Mouse (Mus musculus) CH12.LX (cell line): ENCODE data around the gene Vmac. TPM values are rescaled to one million over a fixed set of nuclear protein-coding genes. Genes with fewer than 3 reads are reported as not detected.

Experiments used
- DNase-seq: peaks from one replicate; pipeline ENCODE4 v3.0.0-alpha.2; 2013; ENCODE audit errors: extremely low read depth
- H3K27ac ChIP-seq: 2 replicates; pipeline ENCODE4 v1.5.1; 2012; ENCODE audit warnings: low read depth, mild to moderate bottlenecking, control low read depth, moderate library complexity; ENCODE audit not compliant: insufficient read depth
- H3K27me3 ChIP-seq: replicated peaks from 2 replicates; pipeline ENCODE3; 2012; ENCODE audit warnings: inconsistent platforms
- H3K36me3 ChIP-seq, 2 experiments: replicated peaks in 1 of 2; 2 replicates each; pipeline versions ENCODE3 to v1.6.1; 2012; ENCODE audit warnings: inconsistent platforms in 1 of 2, low read length in 1 of 2, mild to moderate bottlenecking in 1 of 2, mixed read lengths in 1 of 2, moderate library complexity in 1 of 2; ENCODE audit not compliant: control insufficient read depth in 1 of 2, insufficient read depth in 1 of 2
- H3K4me1 ChIP-seq, 2 experiments: 2 replicates each; pipeline ENCODE4 v1.6.1; 2012; ENCODE audit warnings: inconsistent platforms in 1 of 2, moderate library complexity in 1 of 2; ENCODE audit not compliant: insufficient read depth in 2 of 2, control insufficient read depth in 1 of 2
- H3K4me2 ChIP-seq: 2 replicates; pipeline ENCODE4 v1.6.1; 2012; ENCODE audit warnings: low read depth, mild to moderate bottlenecking, control low read depth; ENCODE audit not compliant: poor library complexity, insufficient read depth, severe bottlenecking
- H3K4me3 ChIP-seq, 3 experiments: fragments of 150-350 bp in 1 of 3; sonication (generic) in 1 of 3; replicated peaks in 1 of 3; 2 replicates each; pipeline versions ENCODE3 to v1.5.1; 2011 to 2012; ENCODE audit warnings: low read depth in 2 of 3, low read length in 2 of 3, mild to moderate bottlenecking in 2 of 3, moderate library complexity in 2 of 3, control low read depth in 1 of 3, improper control_type of control experiment in 1 of 3, inconsistent platforms in 1 of 3, mixed read lengths in 1 of 3; ENCODE audit not compliant: poor library complexity in 1 of 3
- H3K79me2 ChIP-seq: replicated peaks from 2 replicates; pipeline ENCODE4 v1.6.1; 2012; ENCODE audit warnings: mild to moderate bottlenecking, moderate library complexity; ENCODE audit not compliant: control insufficient read depth, poor library complexity, insufficient read depth, severe bottlenecking; ENCODE audit errors: extremely low read depth
- H3K9ac ChIP-seq: 2 replicates; pipeline ENCODE4 v1.6.1; 2012; ENCODE audit warnings: low read depth, mild to moderate bottlenecking, control low read depth, moderate library complexity; ENCODE audit not compliant: insufficient read depth
- H3K9me3 ChIP-seq: replicated peaks from 2 replicates; pipeline ENCODE3; 2012; ENCODE audit warnings: low read length, inconsistent platforms, mixed read lengths
- BHLHE40 ChIP-seq: IDR thresholded peaks from 2 replicates; pipeline ENCODE4 v1.6.1; 2011; ENCODE audit warnings: mild to moderate bottlenecking, low read depth, low read length, improper control_type of control experiment
- CHD1 ChIP-seq: IDR thresholded peaks from 2 replicates; pipeline ENCODE4 v1.6.1; 2012; ENCODE audit warnings: low read depth, low read length, improper control_type of control experiment, inconsistent platforms
- CHD2 ChIP-seq: IDR thresholded peaks from 2 replicates; pipeline ENCODE4 v1.6.1; 2011; ENCODE audit warnings: low read length, improper control_type of control experiment
- CTCF ChIP-seq, 2 experiments: IDR thresholded peaks in 1 of 2; conservative IDR thresholded peaks in 1 of 2; 2 replicates each; pipeline ENCODE4 v1.5.1; 2011 to 2012; ENCODE audit warnings: low read depth in 2 of 2, low read length in 2 of 2, improper control_type of control experiment in 1 of 2, inconsistent platforms in 1 of 2, mild to moderate bottlenecking in 1 of 2, moderate library complexity in 1 of 2
- E2F4 ChIP-seq: IDR thresholded peaks from 2 replicates; pipeline ENCODE4 v1.6.1; 2011; ENCODE audit warnings: low read depth, low read length, improper control_type of control experiment; ENCODE audit not compliant: insufficient replicate concordance
- ELF1 ChIP-seq: IDR thresholded peaks from 2 replicates; pipeline ENCODE4 v1.6.1; 2014; ENCODE audit warnings: low read depth, mild to moderate bottlenecking, inconsistent platforms, low read length, improper control_type of control experiment
- EP300 ChIP-seq: IDR thresholded peaks from 2 replicates; pipeline ENCODE4 v1.6.1; 2011; ENCODE audit warnings: low read length, improper control_type of control experiment
- ETS1 ChIP-seq: conservative IDR thresholded peaks from 2 replicates; pipeline ENCODE4 v1.6.1; 2012; ENCODE audit warnings: low read depth, mild to moderate bottlenecking, inconsistent platforms, low read length, improper control_type of control experiment, moderate library complexity
- GABPA ChIP-seq: IDR thresholded peaks from 2 replicates; pipeline ENCODE4 v1.6.1; 2012; ENCODE audit warnings: low read depth, low read length, improper control_type of control experiment, inconsistent platforms; ENCODE audit not compliant: insufficient replicate concordance
- HCFC1 ChIP-seq: IDR thresholded peaks from 2 replicates; pipeline ENCODE4 v1.6.1; 2012; ENCODE audit warnings: low read depth, mild to moderate bottlenecking, inconsistent platforms, low read length, improper control_type of control experiment
- IRF4 ChIP-seq: IDR thresholded peaks from 2 replicates; pipeline ENCODE4 v1.6.1; 2014; ENCODE audit warnings: low read depth, mild to moderate bottlenecking, inconsistent platforms, low read length, improper control_type of control experiment
- JUN ChIP-seq: IDR thresholded peaks from 2 replicates; pipeline ENCODE4 v1.6.1; 2011; ENCODE audit warnings: low read depth, mild to moderate bottlenecking, low read length, improper control_type of control experiment, moderate library complexity; ENCODE audit not compliant: insufficient read depth
- JUND ChIP-seq: conservative IDR thresholded peaks from 2 replicates; pipeline ENCODE4 v1.6.1; 2011; ENCODE audit warnings: low read depth, low read length, improper control_type of control experiment
- KAT2A ChIP-seq: IDR thresholded peaks from 2 replicates; pipeline ENCODE4 v1.6.1; 2012; ENCODE audit warnings: low read length, improper control_type of control experiment, inconsistent platforms; ENCODE audit not compliant: insufficient replicate concordance
- MAFK ChIP-seq: IDR thresholded peaks from 2 replicates; pipeline ENCODE4 v1.6.1; 2011; ENCODE audit warnings: low read length, improper control_type of control experiment; ENCODE audit not compliant: insufficient replicate concordance
- MAX ChIP-seq: IDR thresholded peaks from 2 replicates; pipeline ENCODE4 v1.6.1; 2011; ENCODE audit warnings: low read length, improper control_type of control experiment
- MAZ ChIP-seq: IDR thresholded peaks from 2 replicates; pipeline ENCODE4 v1.6.1; 2012; ENCODE audit warnings: low read depth, mild to moderate bottlenecking, inconsistent platforms, low read length, improper control_type of control experiment, moderate library complexity
- MEF2A ChIP-seq: IDR thresholded peaks from 2 replicates; pipeline ENCODE4 v1.6.1; 2014; ENCODE audit warnings: low read depth, mild to moderate bottlenecking, inconsistent platforms, low read length, improper control_type of control experiment, borderline replicate concordance
- MXI1 ChIP-seq: IDR thresholded peaks from 2 replicates; pipeline ENCODE4 v1.6.1; 2011; ENCODE audit warnings: mild to moderate bottlenecking, low read depth, low read length, improper control_type of control experiment
- MYC ChIP-seq: IDR thresholded peaks from 2 replicates; pipeline ENCODE4 v1.6.1; 2011; ENCODE audit warnings: low read depth, mild to moderate bottlenecking, improper control_type of control experiment, low read length
- NELFE ChIP-seq: IDR thresholded peaks from 2 replicates; pipeline ENCODE4 v1.6.1; 2011; ENCODE audit warnings: low read depth, low read length, improper control_type of control experiment
- NRF1 ChIP-seq: IDR thresholded peaks from 2 replicates; pipeline ENCODE4 v1.6.1; 2014; ENCODE audit warnings: low read depth, mild to moderate bottlenecking, inconsistent platforms, low read length, improper control_type of control experiment, moderate library complexity
- PAX5 ChIP-seq: IDR thresholded peaks from 2 replicates; pipeline ENCODE4 v1.6.1; 2012; ENCODE audit warnings: low read length, inconsistent platforms, mixed read lengths
- POLR2A ChIP-seq: IDR thresholded peaks from 2 replicates; pipeline ENCODE4 v1.6.1; 2011; ENCODE audit warnings: low read depth, mild to moderate bottlenecking, improper control_type of control experiment, low read length
- POLR2AphosphoS2 ChIP-seq: IDR thresholded peaks from 2 replicates; pipeline ENCODE4 v1.6.1; 2011; ENCODE audit warnings: low read depth, low read length, improper control_type of control experiment
- RAD21 ChIP-seq: IDR thresholded peaks from 2 replicates; pipeline ENCODE4 v1.6.1; 2011; ENCODE audit warnings: low read depth, mild to moderate bottlenecking, low read length, improper control_type of control experiment, moderate library complexity
- RCOR1 ChIP-seq: conservative IDR thresholded peaks from 2 replicates; pipeline ENCODE4 v1.6.1; 2012; ENCODE audit warnings: low read depth, mild to moderate bottlenecking, inconsistent platforms, low read length, improper control_type of control experiment
- SIN3A ChIP-seq: IDR thresholded peaks from 2 replicates; pipeline ENCODE4 v1.6.1; 2012; ENCODE audit warnings: low read length, improper control_type of control experiment, inconsistent platforms
- SMC3 ChIP-seq: IDR thresholded peaks from 2 replicates; pipeline ENCODE4 v1.6.1; 2011; ENCODE audit warnings: low read depth, low read length, improper control_type of control experiment
- TBP ChIP-seq: conservative IDR thresholded peaks from 2 replicates; pipeline ENCODE4 v1.6.1; 2011; ENCODE audit warnings: low read depth, low read length, improper control_type of control experiment
- TCF12 ChIP-seq: IDR thresholded peaks from 2 replicates; pipeline ENCODE4 v1.6.1; 2014; ENCODE audit warnings: low read depth, mild to moderate bottlenecking, inconsistent platforms, low read length, improper control_type of control experiment
- UBTF ChIP-seq: IDR thresholded peaks from 2 replicates; pipeline ENCODE4 v1.6.1; 2012; ENCODE audit warnings: low read depth, mild to moderate bottlenecking, inconsistent platforms, low read length, improper control_type of control experiment, moderate library complexity
- USF1 ChIP-seq: IDR thresholded peaks from 2 replicates; pipeline ENCODE4 v1.6.1; 2014; ENCODE audit warnings: low read depth, mild to moderate bottlenecking, inconsistent platforms, low read length, improper control_type of control experiment
- USF2 ChIP-seq: conservative IDR thresholded peaks from 2 replicates; pipeline ENCODE4 v1.6.1; 2011; ENCODE audit warnings: low read depth, low read length, improper control_type of control experiment
- ZC3H11A ChIP-seq: IDR thresholded peaks from 2 replicates; pipeline ENCODE4 v1.6.1; 2012; ENCODE audit warnings: low read depth, mild to moderate bottlenecking, inconsistent platforms, low read length, improper control_type of control experiment
- ZKSCAN1 ChIP-seq: IDR thresholded peaks from 2 replicates; pipeline ENCODE4 v1.6.1; 2012; ENCODE audit warnings: low read depth, inconsistent platforms, low read length, improper control_type of control experiment, borderline replicate concordance
- ZMIZ1 ChIP-seq: IDR thresholded peaks from 2 replicates; pipeline ENCODE4 v1.6.1; 2012; ENCODE audit warnings: low read depth, mild to moderate bottlenecking, inconsistent platforms, low read length, improper control_type of control experiment
- ZNF384 ChIP-seq: IDR thresholded peaks from 2 replicates; pipeline ENCODE4 v1.6.1; 2012; ENCODE audit warnings: low read depth, low read length, improper control_type of control experiment, inconsistent platforms
- dilution Hi-C: fragments of 300-500 bp; cut with MboI; formaldehyde crosslinking; loops from 2 replicates; pipeline ENCODE4 v1.14.3; 2020; ENCODE audit warnings: low sequenced_read_pairs; ENCODE audit not compliant: extremely low pct_unique_long_range_greater_than_20kb, extremely low pct_ligation_motif_present
- in situ Hi-C: fragments of 300-500 bp; cut with MboI; formaldehyde crosslinking; loops from 3 replicates; pipeline ENCODE4 v1.14.3; 2019; ENCODE audit warnings: low sequenced_read_pairs, low pct_ligation_motif_present, low pct_unique_long_range_greater_than_20kb, mixed read lengths
- polyA plus RNA-seq: library from polyadenylated mRNA; unstranded; fragments of >175 nt; gene quantifications from 2 replicates; pipeline ENCODE4 v1.2.1, GENCODE M21; 2012; ENCODE audit warnings: low read depth; ENCODE audit not compliant: insufficient read length
- total RNA-seq, 2 experiments: library from RNA; depleted of rRNA; stranded (reverse); fragments of 300-350 nt in 1 of 2; fragments of >200 nt in 1 of 2; gene quantifications; 2 replicates each; pipeline ENCODE4 v1.2.3; 2012 to 2014

Vmac gene
- total RNA-seq (2012; rRNA removed) (3.5 and 5.1 TPM in 2 replicates), total RNA-seq (2014; rRNA removed) (3.2 and 4.2 TPM in 2 replicates), polyA plus RNA-seq (3.4 and 3.7 TPM in 2 replicates)

DNA sequence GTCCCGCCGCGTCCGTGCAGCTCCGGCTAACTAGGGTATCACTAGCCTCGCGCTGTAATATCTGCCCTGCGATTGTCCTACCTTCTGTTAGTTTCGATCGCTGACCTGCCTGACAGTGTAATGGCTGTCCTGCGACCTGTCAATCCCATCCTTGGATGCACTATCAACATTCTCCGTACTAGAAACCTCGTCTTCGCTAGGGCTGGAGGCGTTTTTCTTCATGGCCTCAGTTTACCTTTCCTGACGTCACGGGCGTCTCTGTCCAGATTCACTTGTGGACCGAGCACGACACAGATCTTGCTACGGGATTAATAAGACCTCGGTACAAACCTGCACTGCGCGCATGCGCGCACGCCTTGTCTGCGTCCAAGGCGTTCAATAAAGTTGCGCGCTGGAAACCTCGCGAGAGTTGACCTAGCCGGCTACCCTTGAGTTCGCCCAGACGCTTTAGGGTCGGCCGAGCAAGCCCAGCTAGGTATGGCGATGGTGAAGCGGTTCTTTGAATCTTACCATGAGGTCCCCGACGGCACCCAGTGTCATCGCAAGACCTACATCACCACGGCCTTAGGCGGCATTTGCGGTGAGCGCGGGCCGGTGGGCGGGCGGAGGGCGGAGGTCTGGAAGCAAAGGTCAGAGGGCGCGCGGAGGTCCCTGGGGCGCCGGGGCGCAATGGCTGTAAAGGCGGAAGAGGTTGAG is at the start of gene Vmac, which contains the start of gene Ndufa11:
Vmac (minus strand) TSS at position 660 of the 696 bp plus-strand sequence.
Ndufa11 (plus strand) TSS at position 405 of the 696 bp plus-strand sequence.
- dilution Hi-C loops = no loop called here

DNA sequence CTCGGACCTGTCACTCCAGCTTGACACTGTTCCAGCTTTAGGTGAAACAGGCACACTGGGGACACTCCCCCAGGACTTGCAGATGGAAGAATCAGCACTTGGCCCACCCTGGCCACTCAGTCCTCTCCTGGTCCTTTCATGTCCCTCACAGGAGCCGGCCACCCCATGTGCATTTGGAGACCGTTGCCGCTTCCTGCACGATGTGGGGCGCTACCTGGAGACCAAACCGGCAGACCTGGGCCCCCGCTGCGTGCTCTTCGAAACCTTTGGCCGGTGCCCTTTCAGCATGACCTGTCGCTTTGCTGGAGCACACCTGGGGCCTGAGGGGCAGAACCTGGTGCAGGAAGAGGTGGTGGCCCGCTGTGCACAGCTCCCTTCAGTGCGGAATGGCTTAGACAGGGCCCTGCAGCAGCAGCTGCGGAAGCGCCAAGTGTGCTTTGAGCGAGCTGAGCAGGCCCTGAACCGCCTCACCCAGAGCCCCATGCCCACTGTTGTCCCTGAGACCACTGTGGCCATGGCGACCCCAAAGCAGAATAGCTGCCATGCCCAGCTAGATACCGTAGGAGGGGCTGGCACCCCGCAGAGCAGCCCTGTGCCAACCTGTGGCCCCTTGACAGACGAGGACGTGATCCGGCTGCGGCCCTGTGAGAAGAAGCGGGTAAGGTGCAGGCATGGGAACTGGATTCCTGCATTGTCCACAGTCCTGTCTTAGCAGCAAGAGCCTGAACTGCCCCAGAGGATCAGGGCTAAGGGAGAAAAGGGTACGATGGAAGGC is 49.0 kb upstream of the Vmac start:
- in situ Hi-C loops (no loop called here), dilution Hi-C loops (no loop called here)
- no peak overlapping the region for H3K9ac ChIP-seq
- H3K27ac ChIP-seq = no peak overlapping the region
- TF ChIP-seq NELFE = no peak
- TF ChIP-seq USF2 = no peak
- TF ChIP-seq ELF1 = no peak
- no peak overlapping the region for H3K4me2 ChIP-seq
- peaks cover 8% of the 10 kb centered on the region for H3K79me2 ChIP-seq
- no peaks in the 10 kb centered on the region for H3K9me3 ChIP-seq
- no peak overlapping the region for H3K4me3 ChIP-seq
- peaks cover 51 to 56% of the 10 kb centered on the region in 2 experiments for H3K36me3 ChIP-seq
- H3K27me3 ChIP-seq = no peaks in the 10 kb centered on the region
- peaks cover 0 to 18% of the 10 kb centered on the region in 2 experiments; a peak in 2 of 4 replicates for H3K4me1 ChIP-seq
- no peak for DNase-seq

More for the DNA sequence above, at the start of gene Vmac, which contains the start of gene Ndufa11:
- DNase-seq = peak; percentile 98
- in situ Hi-C loops = loop anchor here (5.0 kb wide), 1 partner anchor 35 kb away; no protein-coding TSS in a partner anchor
- H3K27me3 ChIP-seq = no peaks in the 10 kb centered on the region
- TF ChIP-seq MAFK = no peak
- no peak for TF ChIP-seq IRF4
- TF ChIP-seq PAX5 = no peak
- no peak for TF ChIP-seq ZNF384
- no peak for TF ChIP-seq USF1
- peak; percentile 95 for TF ChIP-seq SIN3A
- TF ChIP-seq JUND = no peak
- TF ChIP-seq CHD2 = peak; percentile 100
- TF ChIP-seq ETS1 = no peak
- TF ChIP-seq BHLHE40 = no peak
- TF ChIP-seq SMC3 = no peak
- TF ChIP-seq RAD21 = no peak
- no peak for TF ChIP-seq EP300
- peak; percentile 82 for TF ChIP-seq HCFC1
- peak; percentile 85 for TF ChIP-seq NELFE
- no peak for TF ChIP-seq MEF2A
- no peak for TF ChIP-seq ZKSCAN1
- no peak for TF ChIP-seq JUN
- peak; percentile 67 for TF ChIP-seq MXI1
- TF ChIP-seq POLR2AphosphoS2 = 0 out of 2 replicates have a peak, but pooled peaks have one; percentile 32
- TF ChIP-seq MYC = no peak
- peak; percentile 72 for TF ChIP-seq ZMIZ1
- no peak; the same call in 1 of the 2 replicates for TF ChIP-seq MAX
- TF ChIP-seq CTCF (conservative IDR thresholded peaks at IDR 0.05 in 1 of 2, IDR thresholded peaks at IDR 0.05 in 1 of 2; ENCODE audit: low read depth in 2 of 2, low read length in 2 of 2) = no peak
- peak; percentile 91 for TF ChIP-seq NRF1
- TF ChIP-seq GABPA = no peak
- no peak; the same call in 1 of the 2 replicates for TF ChIP-seq TBP
- peak; percentile 96 for TF ChIP-seq POLR2A
- TF ChIP-seq KAT2A = no peak
- no peak for TF ChIP-seq CHD1
- TF ChIP-seq TCF12 = peak; percentile 72
- TF ChIP-seq E2F4 = no peak
- no peak for TF ChIP-seq ZC3H11A
- no peak for TF ChIP-seq MAZ
- TF ChIP-seq USF2 = no peak
- TF ChIP-seq UBTF = no peak
- TF ChIP-seq RCOR1 = no peak
- peak; percentile 66 for TF ChIP-seq ELF1
- TF ChIP-seq, all 38 proteins: peak for 11
- peaks cover 17 to 28% of the 10 kb centered on the region in 2 experiments for H3K4me1 ChIP-seq
- H3K9me3 ChIP-seq = no peaks in the 10 kb centered on the region
- peaks cover 23 to 55% of the 10 kb centered on the region in 2 experiments for H3K36me3 ChIP-seq
- H3K9ac ChIP-seq = peak within 1 kb of the TSS; percentile 74
- peak within 1 kb of the TSS; percentile 59 for H3K27ac ChIP-seq
- peak within 1 kb of the TSS; percentile 64 for H3K4me2 ChIP-seq
- peak within 1 kb of the TSS; percentile 80 to 96 (median 95) for H3K4me3 ChIP-seq
- peaks cover 20% of the 10 kb centered on the region for H3K79me2 ChIP-seq
